Mouse (Mus musculus) kidney, embryonic 16.5 days (tissue): ENCODE results near the gene Sox5. TPM values are rescaled to one million over a fixed set of nuclear protein-coding genes. Genes with fewer than 3 reads are reported as not detected.

ENCODE experiments used
- ATAC-seq: fragments of 200-750 bp; cut with Nextera tagmentation; 2 replicates; pipeline ENCODE4 v1.8.0; 2017; ENCODE audit warnings: moderate TSS enrichment; ENCODE audit not compliant: low FRiP score, low TSS enrichment
- H3K27ac ChIP-seq: fragments of 300-500 bp; sonication (generic); 2 replicates; pipeline ENCODE4 v1.5.1; 2014; ENCODE audit warnings: low read length
- H3K27me3 ChIP-seq: fragments of 300-500 bp; sonication (generic); 2 replicates; pipeline ENCODE4 v1.6.1; 2014; ENCODE audit warnings: low read length, control low read depth, mixed read lengths; ENCODE audit not compliant: insufficient read depth
- H3K36me3 ChIP-seq: fragments of 300-500 bp; sonication (generic); 2 replicates; pipeline ENCODE4 v1.6.1; 2014; ENCODE audit warnings: low read length, control low read depth, mixed read lengths; ENCODE audit not compliant: insufficient read depth
- H3K4me1 ChIP-seq: fragments of 300-500 bp; sonication (generic); 2 replicates; pipeline ENCODE4 v1.6.1; 2014; ENCODE audit warnings: low read length, control low read depth, mixed read lengths; ENCODE audit not compliant: insufficient read depth
- H3K4me2 ChIP-seq: fragments of 300-500 bp; sonication (generic); replicated peaks from 2 replicates; pipeline ENCODE4 v1.6.1; 2014; ENCODE audit warnings: low read depth, low read length
- H3K4me3 ChIP-seq: fragments of 300-500 bp; sonication (generic); 2 replicates; pipeline ENCODE4 v1.5.1; 2014; ENCODE audit warnings: mild to moderate bottlenecking, low read length
- H3K9ac ChIP-seq: fragments of 300-500 bp; sonication (generic); replicated peaks from 2 replicates; pipeline ENCODE4 v1.6.1; 2014; ENCODE audit warnings: low read length
- H3K9me3 ChIP-seq: fragments of 300-500 bp; sonication (generic); 2 replicates; pipeline ENCODE4 v1.6.1; 2016; ENCODE audit warnings: low read length, control low read depth
- WGBS: fragments of 180-500 bp; shearing (Covaris S2); extraction: QIAGEN DNeasy Blood & Tissue Kit; methylation state at CpG from one replicate; pipeline ENCODE4 v1.1.7; 2014; 5-methylcytosine and 5-hydroxymethylcytosine counted together
- polyA plus RNA-seq: library from polyadenylated mRNA; unstranded; fragments of >200 nt; fragmentation: Nextera tagmentation; extraction: Ambion mirVana; gene quantifications from 2 replicates; pipeline ENCODE4 v1.2.1, GENCODE M21; 2015

Gene Sox5
- polyA plus RNA-seq, 1 experiment from 2014 or later = 14.8 TPM

DNA sequence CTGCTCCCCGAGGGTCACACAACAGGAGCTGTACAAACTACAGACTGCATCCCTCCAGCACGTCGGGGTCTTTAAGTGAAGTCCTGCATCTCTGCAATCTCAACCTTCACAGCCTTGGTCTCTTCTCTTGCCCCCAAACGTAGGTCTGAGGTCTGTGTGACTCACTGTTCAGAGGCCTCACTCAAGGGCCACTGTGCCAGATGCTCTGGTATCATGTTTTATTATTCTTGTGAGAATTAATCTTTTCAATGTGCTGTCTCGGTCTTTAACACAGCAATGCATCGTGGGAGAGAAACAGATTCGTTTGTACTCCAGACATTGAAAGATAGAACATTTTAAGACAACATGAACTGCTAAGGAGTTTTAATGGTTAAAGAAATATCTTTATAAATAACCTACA, 893.2 kb downstream of the Sox5 start:
- WGBS = 29% methylated on average over 7 of the region's 7 CpGs
- Histone ChIP-seq H3K4me3 (no peak overlapping the region), H3K4me1 (no peaks in the 10 kb centered on the region), H3K9ac (no peak overlapping the region), H3K27me3 (no peaks in the 10 kb centered on the region), H3K36me3 (no peaks in the 10 kb centered on the region), H3K4me2 (no peak overlapping the region), H3K27ac (no peak overlapping the region), H3K9me3 (no peaks in the 10 kb centered on the region)
- no peak for ATAC-seq

DNA sequence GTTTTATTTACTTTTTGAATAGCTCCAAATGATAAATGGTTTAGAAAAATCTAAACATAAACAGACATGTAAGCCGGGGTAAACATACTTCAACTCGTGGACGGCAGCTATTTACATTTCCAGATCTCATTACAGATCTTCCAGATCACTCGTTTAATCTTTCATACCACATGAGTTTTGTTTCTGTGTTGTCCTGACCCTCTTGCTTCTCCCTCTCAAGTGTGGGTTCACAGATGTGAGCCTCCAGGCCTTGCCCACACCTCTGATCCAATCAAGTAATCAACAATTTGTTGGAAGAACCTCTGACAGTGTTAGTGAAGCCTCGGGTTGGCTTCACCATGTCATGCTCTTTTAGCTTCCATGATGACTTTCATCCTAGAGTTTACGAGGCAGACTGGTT, 903.3 kb downstream of the Sox5 start:
- no peak overlapping the region for H3K4me2 ChIP-seq
- H3K36me3 ChIP-seq = no peaks in the 10 kb centered on the region
- H3K27me3 ChIP-seq = no peaks in the 10 kb centered on the region
- H3K9ac ChIP-seq = no peak overlapping the region
- no peak overlapping the region for H3K27ac ChIP-seq
- H3K4me1 ChIP-seq = no peaks in the 10 kb centered on the region
- H3K9me3 ChIP-seq = no peaks in the 10 kb centered on the region
- H3K4me3 ChIP-seq = no peak overlapping the region
- no peak for ATAC-seq
- WGBS = 65% methylated on average over 6 of the region's 6 CpGs

DNA sequence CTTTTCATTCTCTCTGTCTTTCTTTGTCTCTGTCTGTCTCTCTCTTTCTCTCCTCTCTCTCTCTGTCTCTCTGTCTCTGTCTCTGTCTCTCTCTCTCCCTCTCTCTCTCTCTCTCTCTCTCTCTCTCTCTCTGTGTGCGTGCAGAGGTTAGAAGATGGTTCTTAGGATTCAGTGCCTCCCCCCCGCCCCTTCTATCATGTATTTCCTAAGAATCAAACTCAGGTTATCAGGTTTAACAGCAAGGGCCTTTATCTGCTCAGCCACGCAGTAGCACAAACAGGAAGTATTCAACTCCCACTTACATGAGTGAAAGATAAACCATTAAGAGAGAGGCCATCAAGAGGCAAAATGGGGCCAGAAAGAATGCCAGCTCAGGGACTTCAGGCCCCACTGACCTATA, 913.0 kb downstream of the Sox5 start:
- no peak overlapping the region for H3K27ac ChIP-seq

DNA sequence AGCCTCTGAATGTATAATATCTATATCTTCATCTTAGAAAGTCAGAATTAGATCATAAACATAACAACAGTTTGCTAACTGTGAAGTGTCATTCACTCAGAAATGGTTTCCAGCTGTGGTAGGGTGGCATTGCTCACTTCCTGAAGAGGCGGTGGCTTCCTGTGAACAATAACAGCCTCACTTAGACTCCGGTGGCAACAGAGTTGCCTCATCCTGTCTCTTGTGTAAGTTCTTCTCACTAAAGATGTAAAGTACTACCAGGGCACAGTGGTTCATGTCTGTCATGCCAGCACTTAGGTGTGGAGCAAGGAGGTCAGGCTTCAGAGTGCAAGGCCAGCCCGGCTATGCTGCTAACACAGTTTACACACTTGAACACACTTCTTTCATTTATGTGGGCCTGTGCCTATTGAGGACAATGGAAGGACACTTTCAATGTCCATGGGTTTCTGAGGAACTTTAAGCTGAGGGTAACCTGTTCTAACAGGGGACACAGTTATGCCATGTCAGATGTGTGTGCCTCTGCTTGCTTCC, 913.6 kb downstream of the Sox5 start:
- ATAC-seq = no peak
- H3K9ac ChIP-seq = no peak overlapping the region
- no peak overlapping the region for H3K4me3 ChIP-seq
- H3K27ac ChIP-seq = no peak overlapping the region
- WGBS = 82% methylated on average over 3 of the region's 3 CpGs
- no peaks in the 10 kb centered on the region for H3K36me3 ChIP-seq
- H3K4me2 ChIP-seq = no peak overlapping the region
- no peaks in the 10 kb centered on the region for H3K27me3 ChIP-seq
- peaks cover 3% of the 10 kb centered on the region; the same call in 1 of the 2 replicates for H3K4me1 ChIP-seq
- no peaks in the 10 kb centered on the region for H3K9me3 ChIP-seq

More for the DNA sequence above, 913.0 kb downstream of the Sox5 start:
- Histone ChIP-seq H3K9ac (no peak overlapping the region), H3K9me3 (no peaks in the 10 kb centered on the region), H3K4me1 (no peaks in the 10 kb centered on the region), H3K27me3 (no peaks in the 10 kb centered on the region), H3K4me3 (no peak overlapping the region), H3K36me3 (no peaks in the 10 kb centered on the region), H3K4me2 (no peak overlapping the region)
- no peak for ATAC-seq
- 66% methylated on average over 3 of the region's 3 CpGs for WGBS

DNA sequence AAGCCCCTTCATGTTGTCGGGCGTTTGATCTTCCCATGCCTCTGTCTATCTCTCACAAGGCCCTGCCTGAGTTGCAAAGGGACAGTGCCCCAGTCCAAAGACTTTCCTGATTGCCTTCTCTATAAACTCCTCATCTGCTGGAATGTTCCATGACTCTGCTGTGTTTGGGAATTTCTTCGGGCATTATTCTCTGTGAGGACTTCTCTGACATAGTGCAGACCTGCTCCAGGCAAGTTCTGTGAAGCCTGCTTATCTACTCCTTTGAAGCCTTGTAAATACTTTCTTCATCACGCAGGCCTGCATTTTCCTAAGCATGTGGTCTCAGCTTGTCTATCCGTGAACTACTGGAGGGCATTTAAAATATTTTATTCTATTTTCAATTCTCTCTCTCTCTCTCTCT, 914.7 kb downstream of the Sox5 start:
- Histone ChIP-seq H3K27ac (no peak overlapping the region), H3K4me3 (no peak overlapping the region), H3K4me1 (peaks cover 5% of the 10 kb centered on the region; the same call in 1 of the 2 replicates), H3K27me3 (no peaks in the 10 kb centered on the region), H3K9me3 (no peaks in the 10 kb centered on the region), H3K4me2 (no peak overlapping the region), H3K9ac (no peak overlapping the region), H3K36me3 (no peaks in the 10 kb centered on the region)
- WGBS = 77% methylated on average over 5 of the region's 5 CpGs
- no peak for ATAC-seq

DNA sequence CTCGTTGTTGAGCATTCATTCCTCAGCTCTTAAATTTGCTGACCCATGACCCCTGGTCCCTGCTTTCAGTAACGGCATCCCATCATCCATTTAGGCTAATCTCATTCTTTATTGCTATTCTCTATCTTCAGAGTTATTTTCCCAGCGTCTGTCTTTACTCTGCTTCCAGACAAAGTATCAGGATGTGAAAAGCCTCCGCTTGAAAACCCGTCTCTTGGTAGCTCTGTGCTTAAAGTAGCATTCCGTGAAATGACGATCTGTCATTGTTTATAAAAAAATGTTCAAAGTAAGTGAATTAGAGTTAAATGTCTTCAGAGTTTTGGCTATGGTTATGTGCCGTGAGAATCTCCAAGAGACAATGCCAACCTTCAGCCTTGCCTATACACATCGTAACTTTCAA, 915.2 kb downstream of the Sox5 start:
- Histone ChIP-seq H3K4me3 (no peak overlapping the region), H3K27me3 (no peaks in the 10 kb centered on the region), H3K4me1 (peaks cover 5% of the 10 kb centered on the region; the same call in 1 of the 2 replicates), H3K9ac (no peak overlapping the region), H3K27ac (no peak overlapping the region), H3K9me3 (no peaks in the 10 kb centered on the region), H3K4me2 (no peak overlapping the region), H3K36me3 (no peaks in the 10 kb centered on the region)
- WGBS = 67% methylated on average over 9 of the region's 9 CpGs
- ATAC-seq = no peak

DNA sequence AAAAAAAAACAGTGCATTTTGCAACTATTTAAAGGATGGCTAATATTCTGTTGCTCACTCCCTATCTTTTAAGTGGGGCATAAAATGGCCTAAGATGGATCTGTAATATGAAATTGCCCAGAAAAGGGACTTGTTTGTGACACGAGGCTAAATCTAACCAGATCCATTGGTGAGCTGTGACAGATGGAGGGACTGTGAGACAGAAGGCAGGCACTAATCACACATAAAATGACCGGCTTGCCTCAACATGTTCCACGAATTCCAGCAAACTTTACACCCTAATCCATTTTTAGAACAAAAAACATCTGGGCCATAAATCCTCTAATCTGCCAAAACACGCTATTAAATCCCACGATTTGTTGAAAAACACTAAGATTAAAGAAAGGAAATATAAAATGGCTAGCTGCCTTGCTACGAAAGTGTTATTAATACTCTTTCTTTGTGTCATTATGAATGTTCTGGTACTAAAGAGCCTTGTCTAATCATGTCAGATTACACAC, 919.1 kb downstream of the Sox5 start:
- H3K9me3 ChIP-seq = no peaks in the 10 kb centered on the region
- no peak for ATAC-seq
- H3K9ac ChIP-seq = no peak overlapping the region
- no peak overlapping the region for H3K27ac ChIP-seq
- H3K27me3 ChIP-seq = no peaks in the 10 kb centered on the region
- no peaks in the 10 kb centered on the region for H3K36me3 ChIP-seq
- no peak overlapping the region for H3K4me2 ChIP-seq
- H3K4me3 ChIP-seq = no peak overlapping the region
- H3K4me1 ChIP-seq = peaks cover 5% of the 10 kb centered on the region; the same call in 1 of the 2 replicates
- 42% methylated on average over 6 of the region's 6 CpGs for WGBS

DNA sequence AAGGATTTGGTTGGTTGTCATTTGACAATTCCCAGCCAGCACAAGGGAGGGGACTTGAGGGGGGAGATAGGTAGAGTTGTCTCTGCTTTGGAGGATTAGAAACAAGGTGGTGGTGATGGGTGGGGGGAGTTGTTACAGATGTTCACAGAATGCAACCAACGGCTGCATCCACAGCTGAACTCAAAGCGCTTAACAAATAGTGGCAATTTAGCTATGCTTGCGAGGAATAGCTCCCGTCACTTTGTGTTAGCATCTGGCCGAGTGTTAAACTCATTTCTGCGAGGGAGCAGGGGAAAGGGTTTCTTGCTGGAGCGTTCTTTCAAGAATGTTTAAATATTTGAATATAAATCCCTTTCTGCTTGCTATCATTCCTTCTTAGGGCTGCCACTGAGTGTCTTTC, 921.7 kb downstream of the Sox5 start:
- WGBS = 85% methylated on average over 7 of the region's 7 CpGs
- Histone ChIP-seq H3K36me3 (no peaks in the 10 kb centered on the region), H3K27ac (no peak overlapping the region), H3K4me3 (no peak overlapping the region), H3K4me2 (no peak overlapping the region), H3K27me3 (0 out of 2 replicates have a peak, but pooled peaks cover 4% of the 10 kb centered on the region), H3K9me3 (no peaks in the 10 kb centered on the region), H3K9ac (no peak overlapping the region), H3K4me1 (peaks cover 5% of the 10 kb centered on the region; the same call in 1 of the 2 replicates)
- no peak for ATAC-seq

DNA sequence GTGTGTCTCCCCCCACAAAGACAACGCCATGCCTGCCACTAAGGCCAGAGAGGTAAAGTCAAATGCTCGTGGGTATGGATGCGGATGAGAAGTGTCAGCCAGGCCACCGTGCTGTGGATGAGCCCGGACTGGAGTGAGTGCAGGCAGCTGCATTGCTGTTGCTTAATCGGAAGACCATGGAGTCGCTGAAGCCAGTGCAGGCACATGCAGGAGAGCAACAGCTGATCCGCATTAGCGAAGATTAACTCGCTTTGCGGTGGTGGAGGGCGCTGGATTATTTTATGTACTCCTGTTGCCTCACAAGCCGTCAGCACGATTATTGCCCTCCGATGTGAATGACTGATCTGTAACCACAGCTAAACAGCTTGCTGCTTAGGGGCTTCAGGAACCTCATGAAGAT, 922.2 kb downstream of the Sox5 start:
- Histone ChIP-seq H3K9ac (no peak overlapping the region), H3K9me3 (no peaks in the 10 kb centered on the region), H3K4me2 (no peak overlapping the region), H3K27ac (no peak overlapping the region), H3K36me3 (no peaks in the 10 kb centered on the region), H3K4me1 (peaks cover 5% of the 10 kb centered on the region; the same call in 1 of the 2 replicates), H3K4me3 (no peak overlapping the region), H3K27me3 (0 out of 2 replicates have a peak, but pooled peaks cover 4% of the 10 kb centered on the region)
- no peak for ATAC-seq
- WGBS = 80% methylated on average over 15 of the region's 15 CpGs

DNA sequence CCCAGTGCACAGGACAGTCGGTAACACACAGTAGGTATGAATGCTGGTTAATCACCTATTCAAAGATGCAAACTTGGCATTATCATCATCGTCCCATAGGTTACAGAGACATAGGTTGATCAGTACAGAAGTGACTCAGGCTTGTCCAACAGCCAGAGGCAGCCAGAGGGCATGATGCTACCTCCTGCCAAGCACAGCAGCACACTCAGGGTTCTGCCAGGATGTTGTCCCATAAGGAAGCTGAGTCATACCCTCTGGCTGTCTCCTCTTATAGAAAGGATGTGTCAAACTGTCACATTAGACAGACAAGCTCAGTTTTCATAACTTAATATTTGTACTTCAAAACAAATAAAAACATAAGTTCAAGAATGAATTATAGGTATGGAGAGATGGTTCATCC, 923.2 kb downstream of the Sox5 start:
- no peak overlapping the region for H3K4me2 ChIP-seq
- no peaks in the 10 kb centered on the region for H3K9me3 ChIP-seq
- 0 out of 2 replicates have a peak, but pooled peaks cover 4% of the 10 kb centered on the region for H3K27me3 ChIP-seq
- H3K4me1 ChIP-seq = peaks cover 5% of the 10 kb centered on the region; the same call in 1 of the 2 replicates
- 94% methylated on average over 2 of the region's 2 CpGs for WGBS
- H3K36me3 ChIP-seq = no peaks in the 10 kb centered on the region
- H3K9ac ChIP-seq = no peak overlapping the region
- no peak overlapping the region for H3K27ac ChIP-seq
- no peak overlapping the region for H3K4me3 ChIP-seq
- no peak for ATAC-seq
